Mouse (Mus musculus) spleen, adult 2 months (tissue): ENCODE measurements around the gene Apon. TPM values are rescaled to one million over a fixed set of nuclear protein-coding genes. Genes with fewer than 3 reads are reported as not detected.

Source experiments
- DNase-seq, 2 experiments: peaks; one replicate each; pipeline versions ENCODE4 v3.0.0 to v3.0.0-alpha.2; 2012 to 2021; ENCODE audit warnings: low spot score in 2 of 2, low read depth in 1 of 2
- H3K27ac ChIP-seq: fragments of 200-500 bp; 2 replicates; pipeline ENCODE4 v1.5.1; 2012; ENCODE audit warnings: low read length, inconsistent platforms; ENCODE audit not compliant: insufficient read depth
- H3K27me3 ChIP-seq: fragments of 200-500 bp; 2 replicates; pipeline ENCODE4 v1.6.1; 2012; ENCODE audit warnings: mild to moderate bottlenecking, moderate library complexity, low read length, inconsistent platforms; ENCODE audit not compliant: control insufficient read depth, insufficient read depth
- H3K36me3 ChIP-seq: fragments of 200-500 bp; 2 replicates; pipeline ENCODE4 v1.6.1; 2012; ENCODE audit warnings: mild to moderate bottlenecking, low read length, inconsistent platforms; ENCODE audit not compliant: control insufficient read depth, insufficient read depth
- H3K4me1 ChIP-seq: fragments of 200-500 bp; 2 replicates; pipeline ENCODE4 v1.6.1; 2011; ENCODE audit warnings: inconsistent platforms; ENCODE audit not compliant: control insufficient read depth, insufficient read depth, insufficient read length
- H3K4me3 ChIP-seq: fragments of 200-500 bp; 2 replicates; pipeline ENCODE4 v1.5.1; 2011; ENCODE audit warnings: mild to moderate bottlenecking, inconsistent platforms; ENCODE audit not compliant: insufficient read depth, insufficient read length; ENCODE audit errors: extremely low read depth
- CTCF ChIP-seq: fragments of 200-500 bp; IDR thresholded peaks from 2 replicates; pipeline ENCODE4 v1.5.1; 2011; ENCODE audit warnings: mild to moderate bottlenecking, inconsistent platforms; ENCODE audit not compliant: insufficient read depth, insufficient read length, insufficient replicate concordance; ENCODE audit errors: extremely low read depth
- POLR2A ChIP-seq: fragments of 200-500 bp; IDR thresholded peaks from 2 replicates; pipeline ENCODE4 v1.6.1; 2011; ENCODE audit warnings: low read depth, low read length, inconsistent platforms
- WGBS: fragments of 180-500 bp; shearing (Covaris S2); methylation state at CpG from one replicate; pipeline ENCODE4 v1.1.7; 2018; 5-methylcytosine and 5-hydroxymethylcytosine counted together
- polyA plus RNA-seq: library from polyadenylated mRNA; depleted of rRNA; stranded (reverse); fragments of >200 nt; gene quantifications from 2 replicates; pipeline ENCODE4 v1.2.3, GENCODE M21; 2012

Gene Apon
- polyA plus RNA-seq, 1 experiment, result 0.06 TPM

DNA sequence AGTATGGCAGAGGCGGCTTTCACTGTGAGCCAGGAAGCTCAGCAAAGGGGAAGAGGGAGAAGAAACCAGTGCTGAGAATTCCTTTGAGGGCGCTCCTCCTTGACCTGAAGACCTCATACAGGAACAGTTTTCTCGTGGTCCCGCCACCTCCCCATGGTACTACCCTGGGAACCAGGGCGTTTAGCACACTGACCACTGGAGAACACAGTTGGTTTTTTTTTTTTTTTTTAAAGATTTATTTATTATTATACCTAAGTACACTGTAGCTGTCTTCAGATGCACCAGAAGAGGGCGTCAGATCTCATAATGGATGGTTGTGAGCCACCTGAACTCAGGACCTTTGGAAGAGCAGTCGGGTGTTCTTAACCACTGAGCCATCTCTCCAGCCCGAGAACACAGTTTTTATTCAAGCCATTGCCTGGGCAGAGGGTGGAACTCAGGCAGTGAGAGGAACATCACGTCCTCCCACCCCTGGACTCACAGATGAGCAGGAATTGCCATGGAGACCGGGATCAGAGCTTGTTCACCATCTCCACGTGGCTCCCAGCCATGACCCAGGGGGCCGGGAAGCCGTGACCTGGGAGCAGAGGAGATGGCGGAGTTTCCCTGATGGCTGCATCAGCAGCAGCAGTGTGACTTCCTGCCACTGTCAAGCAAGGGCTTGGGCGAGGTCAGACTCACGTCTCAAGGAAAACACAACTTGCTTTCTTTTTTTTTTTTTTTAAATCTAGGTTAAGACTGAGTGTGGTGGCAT, 32.2 kb upstream of the Apon start:
- no peak for DNase-seq
- H3K4me3 ChIP-seq, result no peak overlapping the region
- 64% methylated on average over 16 of the region's 16 CpGs for WGBS
- TF ChIP-seq CTCF, result no peak
- no peak for TF ChIP-seq POLR2A
- no peaks in the 10 kb centered on the region for H3K4me1 ChIP-seq
- no peaks in the 10 kb centered on the region for H3K36me3 ChIP-seq
- H3K27me3 ChIP-seq, result no peaks in the 10 kb centered on the region
- no peak overlapping the region for H3K27ac ChIP-seq

DNA sequence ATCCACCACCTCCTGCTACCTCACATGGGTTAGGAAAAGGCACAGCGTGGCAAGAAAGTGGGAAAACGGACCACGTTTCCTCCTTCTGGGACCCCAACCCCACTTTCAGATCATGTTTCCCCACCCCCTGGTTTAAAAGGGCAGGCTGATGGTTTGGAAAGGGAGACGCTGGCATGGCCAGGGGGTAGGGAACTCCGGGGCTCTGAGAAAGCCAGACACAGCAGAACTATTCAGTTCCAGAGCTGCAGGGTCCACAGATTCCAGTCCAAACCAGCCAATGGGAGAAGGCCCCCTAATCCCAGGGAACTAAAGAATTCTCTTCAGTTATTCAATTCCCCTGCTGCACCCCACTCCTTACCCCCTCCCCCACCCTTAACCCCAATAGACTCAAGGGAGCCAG, 28.8 kb upstream of the Apon start:
- 87% methylated on average over 5 of the region's 5 CpGs for whole genome bisulfite sequencing

DNA sequence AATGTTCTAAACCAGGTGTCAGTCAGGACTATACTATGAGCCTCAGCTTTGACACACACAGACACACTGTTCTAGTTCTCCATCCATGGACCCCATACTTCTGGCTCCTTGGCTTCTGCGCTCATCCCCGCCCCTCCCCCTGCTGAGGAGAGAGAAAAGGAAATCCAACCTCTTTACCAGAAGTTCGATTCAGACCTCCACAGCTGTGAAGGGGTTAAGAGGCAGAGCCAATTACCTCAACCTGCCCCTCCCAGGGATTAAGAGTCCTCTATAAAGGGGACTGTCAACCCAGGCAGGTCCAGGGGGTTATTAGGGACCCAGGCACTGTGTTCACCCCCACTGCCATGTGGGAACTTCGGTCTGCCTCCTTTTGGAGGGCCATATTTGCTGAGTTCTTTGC, 28.4 kb upstream of the Apon start, which contains the start of gene Mip:
Gene Mip, plus strand, starts transcription at position 301 of the 400 bp plus-strand sequence.
- Histone ChIP-seq H3K36me3 (no peaks in the 10 kb centered on the region), H3K27ac (no peak within 1 kb of the TSS), H3K27me3 (no peaks in the 10 kb centered on the region), H3K4me1 (peaks cover under 1% of the 10 kb centered on the region; the same call in 1 of the 2 replicates), H3K4me3 (no peak within 1 kb of the TSS)
- TF ChIP-seq CTCF, result no peak
- TF ChIP-seq POLR2A, result no peak
- no peak for DNase-seq
- 75% methylated on average over 4 of the region's 4 CpGs for WGBS

More for the DNA sequence above, 28.8 kb upstream of the Apon start:
- Histone ChIP-seq H3K36me3 (no peaks in the 10 kb centered on the region), H3K27ac (no peak overlapping the region), H3K4me3 (no peak overlapping the region), H3K27me3 (no peaks in the 10 kb centered on the region), H3K4me1 (no peaks in the 10 kb centered on the region)
- DNase-seq, result no peak
- TF ChIP-seq CTCF, result no peak
- no peak for TF ChIP-seq POLR2A

DNA sequence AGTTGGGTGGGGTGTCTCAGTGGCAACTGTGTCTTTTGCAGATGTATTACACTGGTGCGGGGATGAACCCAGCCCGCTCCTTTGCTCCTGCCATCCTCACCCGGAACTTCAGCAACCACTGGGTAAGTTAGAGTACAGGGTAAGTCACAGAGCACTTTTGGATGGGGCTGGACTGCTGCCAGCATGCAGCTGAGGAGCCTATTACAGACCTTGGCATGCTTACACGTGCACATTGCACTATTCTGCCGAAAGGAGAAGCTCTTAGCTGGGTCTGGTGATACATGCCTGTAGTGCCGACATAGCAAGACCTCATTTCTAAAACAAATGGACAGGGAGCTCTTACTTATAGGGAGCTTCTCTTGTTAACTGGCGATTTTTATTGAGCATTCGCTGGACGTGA, 26.3 kb upstream of the Apon start:
- Histone ChIP-seq H3K27ac (no peak overlapping the region), H3K4me1 (peaks cover 7% of the 10 kb centered on the region; the same call in 1 of the 2 replicates), H3K4me3 (no peak overlapping the region), H3K27me3 (no peaks in the 10 kb centered on the region), H3K36me3 (no peaks in the 10 kb centered on the region)
- TF ChIP-seq CTCF (no peak), POLR2A (no peak)
- 77% methylated on average over 9 of the region's 9 CpGs for WGBS
- DNase-seq, result no peak

DNA sequence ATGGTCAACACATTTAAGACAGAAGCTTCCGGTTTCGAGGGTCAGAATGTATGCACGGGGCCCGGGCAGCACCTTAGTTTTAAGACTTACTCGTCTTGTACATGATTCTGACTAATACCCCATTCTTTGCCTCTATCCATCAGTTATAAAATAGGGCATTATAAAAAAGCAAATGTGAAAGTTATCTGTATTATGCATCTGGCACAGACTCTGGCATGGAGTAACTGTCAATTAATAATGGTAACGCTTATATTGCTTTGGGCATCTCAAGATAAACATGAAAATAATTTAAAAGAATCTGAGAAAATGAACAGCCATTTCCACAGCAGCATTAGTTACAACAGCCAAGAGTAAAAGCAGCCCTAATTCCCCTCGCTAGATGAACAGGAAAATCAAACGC, 25.9 kb upstream of the Apon start:
- Histone ChIP-seq H3K4me1 (peaks cover 7% of the 10 kb centered on the region; the same call in 1 of the 2 replicates), H3K27me3 (no peaks in the 10 kb centered on the region), H3K4me3 (no peak overlapping the region), H3K27ac (no peak overlapping the region), H3K36me3 (no peaks in the 10 kb centered on the region)
- no peak for TF ChIP-seq CTCF
- no peak for TF ChIP-seq POLR2A
- WGBS, result 89% methylated on average over 8 of the region's 8 CpGs
- DNase-seq, result no peak

DNA sequence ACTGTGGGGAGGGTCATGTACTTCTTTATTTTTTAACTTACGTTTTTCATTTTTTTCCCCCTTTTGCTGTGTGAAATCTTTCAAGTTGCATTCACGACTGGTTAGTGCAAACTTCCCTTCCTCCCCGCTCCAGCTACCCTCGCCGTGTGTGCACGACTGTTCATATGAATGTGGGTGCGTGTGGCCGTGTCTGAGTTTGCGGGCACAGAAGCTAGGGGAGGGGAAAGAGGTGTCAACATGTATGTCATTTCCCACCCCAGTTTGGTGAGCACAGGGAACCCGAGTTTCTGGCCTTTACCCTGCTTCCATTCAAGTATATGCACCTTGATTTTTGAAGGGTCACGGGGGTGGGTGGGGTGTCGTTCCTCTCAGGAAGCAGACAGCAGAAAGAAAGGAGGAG, 23.3 kb upstream of the Apon start:
- TF ChIP-seq POLR2A (no peak), CTCF (no peak)
- Histone ChIP-seq H3K27ac (peak overlapping the region; percentile 69), H3K4me3 (no peak overlapping the region), H3K27me3 (no peaks in the 10 kb centered on the region), H3K4me1 (peaks cover 7% of the 10 kb centered on the region; the same call in 1 of the 2 replicates), H3K36me3 (no peaks in the 10 kb centered on the region)
- WGBS, result 28% methylated on average over 12 of the region's 12 CpGs
- no peak for DNase-seq

DNA sequence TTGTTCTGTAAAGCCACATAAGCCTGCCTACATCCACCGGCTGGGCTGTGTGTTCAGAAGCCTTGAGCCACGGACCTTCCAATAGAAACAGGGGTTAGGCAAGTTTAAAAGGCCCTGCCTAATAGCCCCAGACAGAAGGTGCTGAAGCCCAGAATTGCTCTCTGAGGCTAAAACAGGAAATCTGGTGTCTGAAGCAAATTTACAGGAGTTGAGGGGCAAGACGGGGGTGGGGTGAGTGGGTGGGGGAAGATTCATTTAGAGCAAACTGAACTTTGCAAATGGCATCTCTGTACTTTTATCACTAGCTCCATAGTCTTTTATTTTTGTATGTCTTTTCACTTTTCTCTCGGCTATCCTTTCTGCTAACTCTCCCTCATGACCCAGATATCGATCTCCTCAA, 22.8 kb upstream of the Apon start:
- H3K4me3 ChIP-seq, result no peak overlapping the region; the same call in 1 of the 2 replicates
- H3K27ac ChIP-seq, result peak overlapping the region; percentile 69
- peaks cover 7% of the 10 kb centered on the region; the same call in 1 of the 2 replicates for H3K4me1 ChIP-seq
- TF ChIP-seq CTCF, result no peak
- TF ChIP-seq POLR2A, result no peak
- H3K27me3 ChIP-seq, result no peaks in the 10 kb centered on the region
- 3% methylated on average over 5 of the region's 5 CpGs for WGBS
- H3K36me3 ChIP-seq, result no peaks in the 10 kb centered on the region
- DNase-seq, result no peak
